Mouse (Mus musculus): ENCODE results near the gene Tgfbr2. TPM values are rescaled to one million over a fixed set of nuclear protein-coding genes. Genes with fewer than 3 reads are reported as not detected.

The Tgfbr2 gene
- total and polyA plus RNA-seq, 3 experiments: not detected

- no peak for TF ChIP-seq RAD21 (IDR thresholded peaks at IDR 0.05; ENCODE audit: low read depth, low read length)
- no peak for TF ChIP-seq MAFK (IDR thresholded peaks at IDR 0.05; ENCODE audit: borderline replicate concordance, low read depth, low read length)
- TF ChIP-seq MYB (IDR thresholded peaks at IDR 0.05; ENCODE audit: low read depth, low read length): no peak
- no peak for TF ChIP-seq HCFC1 (IDR thresholded peaks at IDR 0.05; ENCODE audit: low read depth, low read length)
- TF ChIP-seq TBP (IDR thresholded peaks at IDR 0.05; ENCODE audit: low read depth, low read length): no peak
- no peak for TF ChIP-seq TAL1 (IDR thresholded peaks at IDR 0.05; ENCODE audit: low read length)
- no peak for TF ChIP-seq EP300 (IDR thresholded peaks at IDR 0.05; ENCODE audit: low read depth in 1 of 2, low read length in 2 of 2)
- TF ChIP-seq CHD1 (IDR thresholded peaks at IDR 0.05; ENCODE audit: low read depth, low read length): no peak
- TF ChIP-seq UBTF (IDR thresholded peaks at IDR 0.05; ENCODE audit: borderline replicate concordance, insufficient read depth, low read depth, low read length): no peak
- no peak for TF ChIP-seq KAT2A (conservative IDR thresholded peaks at IDR 0.05; ENCODE audit: low read depth, low read length)
- no peak for TF ChIP-seq ZC3H11A (IDR thresholded peaks at IDR 0.05; ENCODE audit: low read depth, low read length)
- no peak for TF ChIP-seq POLR2A (IDR thresholded peaks at IDR 0.05; ENCODE audit: control insufficient read depth in 1 of 2, insufficient read depth in 1 of 2, low read depth in 1 of 2, low read length in 2 of 2, poor library complexity in 1 of 2)
- TF ChIP-seq NRF1 (IDR thresholded peaks at IDR 0.05; ENCODE audit: insufficient read depth, low read depth, low read length, poor library complexity, severe bottlenecking): no peak
- TF ChIP-seq USF1 (IDR thresholded peaks at IDR 0.05; ENCODE audit: low read depth, low read length): no peak
- TF ChIP-seq ZKSCAN1 (IDR thresholded peaks at IDR 0.05; ENCODE audit: low read depth, low read length): no peak
- no peak for DNase-seq (ENCODE audit: low read depth, low spot score)
- H3K36me3 ChIP-seq (ENCODE audit: control insufficient read depth in 1 of 2, insufficient read depth in 2 of 2, low read length in 2 of 2): no peaks in the 10 kb centered on the region
Measured at GRCm38 (mm10) chr9:116220616-116221015, 45.5 kb upstream of the Tgfbr2 start.

GRCm38 (mm10) chr9:116220159-116220515, 45.0 kb upstream of the Tgfbr2 start:
- H3K36me3 ChIP-seq (ENCODE audit: control insufficient read depth in 1 of 2, insufficient read depth in 2 of 2, low read length in 2 of 2): no peaks in the 10 kb centered on the region
- no peaks in the 10 kb centered on the region for H3K27me3 ChIP-seq (ENCODE audit: control insufficient read depth in 1 of 2, insufficient read depth in 2 of 2, low read length in 2 of 2)
- no peak for DNase-seq (ENCODE audit: low read depth, low spot score)
- H3K4me1 ChIP-seq (ENCODE audit: control insufficient read depth in 1 of 2, insufficient read depth in 2 of 2, low read length in 2 of 2): no peaks in the 10 kb centered on the region
- no peak overlapping the region for H3K4me3 ChIP-seq (ENCODE audit: control insufficient read depth in 1 of 2, insufficient read depth in 1 of 2, low read depth in 2 of 2, low read length in 2 of 2)
- TF ChIP-seq CHD2 (IDR thresholded peaks at IDR 0.05; ENCODE audit: low read length): no peak
- TF ChIP-seq ELF1 (IDR thresholded peaks at IDR 0.05; ENCODE audit: low read depth, low read length): no peak
- no peak for TF ChIP-seq MYB (IDR thresholded peaks at IDR 0.05; ENCODE audit: low read depth, low read length)
- no peaks in the 10 kb centered on the region for H3K9me3 ChIP-seq (replicated peaks; ENCODE audit: insufficient read depth, low read length)
- H3K79me2 ChIP-seq (ENCODE audit: control insufficient read depth, insufficient read depth, low read length, poor library complexity): no peaks in the 10 kb centered on the region
- no peak overlapping the region for H3K27ac ChIP-seq (ENCODE audit: control insufficient read depth, low read depth, low read length)
- H3K9ac ChIP-seq (ENCODE audit: control insufficient read depth, low read depth, low read length, poor library complexity, severe bottlenecking): no peak overlapping the region

More at GRCm38 (mm10) chr9:116220616-116221015, 45.5 kb upstream of the Tgfbr2 start:
- no peak overlapping the region for H3K27ac ChIP-seq (ENCODE audit: control insufficient read depth, low read depth, low read length)
- no peaks in the 10 kb centered on the region for H3K4me1 ChIP-seq (ENCODE audit: control insufficient read depth in 1 of 2, insufficient read depth in 2 of 2, low read length in 2 of 2)
- H3K9me3 ChIP-seq (replicated peaks; ENCODE audit: insufficient read depth, low read length): no peaks in the 10 kb centered on the region
- no peaks in the 10 kb centered on the region for H3K27me3 ChIP-seq (ENCODE audit: control insufficient read depth in 1 of 2, insufficient read depth in 2 of 2, low read length in 2 of 2)
- H3K9ac ChIP-seq (ENCODE audit: control insufficient read depth, low read depth, low read length, poor library complexity, severe bottlenecking): no peak overlapping the region
- no peaks in the 10 kb centered on the region for H3K79me2 ChIP-seq (ENCODE audit: control insufficient read depth, insufficient read depth, low read length, poor library complexity)
- no peak overlapping the region for H3K4me3 ChIP-seq (ENCODE audit: control insufficient read depth in 1 of 2, insufficient read depth in 1 of 2, low read depth in 2 of 2, low read length in 2 of 2)
